Mouse (Mus musculus) skeletal muscle tissue, adult 2 months (tissue): ENCODE measurements around the gene Sergef.

ENCODE experiments used
- DNase-seq: peaks from one replicate; pipeline ENCODE4 v3.0.0-alpha.2; 2012; ENCODE audit warnings: low read depth, low spot score

Gene Sergef

DNA sequence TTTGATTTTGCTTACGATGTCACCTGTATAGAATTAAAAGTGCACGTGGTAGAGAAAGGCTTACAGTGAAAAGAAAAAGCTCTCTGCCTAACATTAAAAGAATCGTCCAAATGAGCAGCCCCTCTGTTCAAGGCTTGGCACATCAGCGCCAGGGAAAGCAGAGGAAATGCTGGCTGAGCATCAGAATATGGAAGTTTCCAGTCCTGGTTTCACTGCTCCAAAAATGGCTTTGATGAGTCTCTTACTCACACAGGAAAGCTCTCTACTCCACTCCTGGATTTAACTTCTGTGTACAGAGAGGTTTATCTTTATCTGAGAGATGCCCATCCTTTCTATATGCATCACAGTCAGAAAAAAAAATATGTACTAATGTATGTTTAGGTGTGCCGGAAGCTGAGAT lies 61.5 kb downstream of the Sergef start:
- DNase-seq: no peak

DNA sequence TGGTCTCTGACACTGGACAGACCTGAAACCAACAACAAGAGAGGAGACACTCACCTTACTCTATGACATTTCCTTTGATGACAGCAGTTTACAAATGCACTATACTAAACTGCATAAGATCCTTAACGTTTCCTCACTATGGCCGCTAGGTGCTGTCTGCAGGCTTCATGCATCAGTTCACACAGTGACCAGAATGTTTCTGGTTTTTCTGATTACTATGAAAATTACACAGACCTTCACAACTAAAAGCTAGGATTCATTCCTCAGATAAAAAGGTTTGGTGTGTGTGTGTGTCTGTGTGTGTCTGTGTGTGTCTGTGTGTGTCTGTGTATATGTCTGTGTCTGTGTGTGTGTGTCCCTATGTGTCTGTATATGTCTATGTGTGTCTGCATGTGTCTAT lies 63.7 kb downstream of the Sergef start:
- no peak for DNase-seq

- no peak for DNase-seq
These were observed 66.6 kb downstream of the Sergef start for GRCm38 (mm10) chr7:46572803-46573594.

DNA sequence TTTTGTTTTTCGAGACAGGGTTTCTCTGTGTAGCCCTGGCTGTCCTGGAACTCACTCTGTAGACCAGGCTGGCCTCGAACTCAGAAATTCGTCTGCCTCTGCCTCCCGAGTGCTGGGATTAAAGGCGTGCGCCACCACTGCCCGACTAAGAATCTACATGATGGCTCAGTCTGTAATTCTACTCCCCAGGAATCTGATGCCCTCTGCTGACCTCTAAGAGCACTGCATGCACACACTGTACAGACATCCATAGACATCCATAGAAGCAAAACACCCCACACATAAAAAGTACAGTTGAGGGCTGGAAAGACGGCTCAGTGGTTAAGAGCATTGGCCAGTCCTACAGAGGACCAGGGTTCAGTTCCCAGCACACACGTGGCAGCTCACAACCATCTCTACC lies 70.1 kb downstream of the Sergef start:
- DNase-seq: peak; percentile 18

GRCm38 (mm10) chr7:46566318-46567007 lies 73.1 kb downstream of the Sergef start:
- DNase-seq: no peak

GRCm38 (mm10) chr7:46565374-46565773 lies 74.2 kb downstream of the Sergef start:
- DNase-seq: no peak

- no peak for DNase-seq
These were observed 75.8 kb downstream of the Sergef start for GRCm38 (mm10) chr7:46563801-46564200.

- no peak for DNase-seq
These were observed 79.5 kb downstream of the Sergef start for GRCm38 (mm10) chr7:46560061-46560460.

- DNase-seq: peak; percentile 15
These were observed 80.0 kb downstream of the Sergef start for GRCm38 (mm10) chr7:46559643-46560042.

DNA sequence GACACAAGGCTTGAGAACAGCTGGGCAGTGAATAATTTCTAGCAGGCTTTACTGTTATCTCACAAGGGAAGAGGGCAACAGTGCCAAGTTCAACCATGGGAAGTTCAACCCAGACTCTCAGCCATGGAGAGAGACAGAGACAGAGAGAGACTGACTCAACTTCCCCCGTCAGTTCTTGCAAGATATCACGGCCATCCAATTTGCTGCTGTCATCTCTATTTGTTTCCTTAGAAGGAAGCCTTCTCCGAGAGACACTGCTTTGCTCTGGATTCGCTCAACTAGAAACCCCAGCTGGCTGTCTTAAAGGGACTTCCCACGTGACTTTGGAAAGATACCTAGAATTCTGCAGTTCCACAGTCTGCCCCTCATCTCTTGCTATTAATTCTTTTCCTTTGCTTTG lies 80.6 kb downstream of the Sergef start:
- DNase-seq: no peak

DNA sequence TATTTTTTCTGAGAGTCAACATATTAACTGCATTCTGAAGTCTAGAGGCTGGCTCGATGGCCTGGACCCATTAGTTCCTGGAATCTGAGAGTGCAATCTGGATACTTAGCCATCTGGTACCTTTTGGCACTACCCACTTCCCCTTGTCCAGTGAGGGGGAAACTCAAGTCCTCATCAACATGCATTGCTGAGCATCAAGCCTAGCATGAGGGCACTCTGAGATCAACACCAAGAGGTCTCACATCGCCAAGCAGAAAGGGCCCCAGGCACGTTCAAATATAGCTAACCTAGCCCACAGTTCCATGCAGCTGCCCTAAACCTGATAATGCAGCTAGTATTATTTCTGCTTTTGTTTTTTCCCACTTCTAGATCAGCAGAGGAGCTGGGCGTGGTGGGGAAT lies 81.6 kb downstream of the Sergef start:
- DNase-seq: no peak

GRCm38 (mm10) chr7:46557387-46557786 lies 82.2 kb downstream of the Sergef start:
- no peak for DNase-seq

GRCm38 (mm10) chr7:46556358-46557118 lies 83.1 kb downstream of the Sergef start:
- DNase-seq: no peak

DNA sequence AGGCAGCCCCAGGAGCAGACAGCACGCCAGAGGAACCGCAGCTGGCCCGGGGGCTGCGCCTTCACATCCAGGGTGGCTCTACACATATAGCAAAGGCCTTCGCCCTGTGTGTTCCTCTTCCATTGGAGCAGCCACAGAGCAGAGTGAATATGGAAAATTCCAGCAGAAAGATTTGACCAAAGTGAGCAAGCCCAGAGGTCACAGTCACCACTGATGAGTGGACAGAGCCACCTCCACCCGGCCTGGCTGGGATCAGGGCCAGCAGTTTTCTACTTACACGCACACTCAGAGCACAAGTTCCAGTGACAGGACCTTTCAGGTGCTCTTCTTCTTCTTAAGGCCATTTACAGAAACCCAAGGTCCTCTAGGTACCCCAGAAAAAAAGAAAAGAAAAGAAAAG lies 83.9 kb downstream of the Sergef start:
- DNase-seq: no peak

GRCm38 (mm10) chr7:46554855-46555254 lies 84.8 kb downstream of the Sergef start:
- DNase-seq: no peak

DNA sequence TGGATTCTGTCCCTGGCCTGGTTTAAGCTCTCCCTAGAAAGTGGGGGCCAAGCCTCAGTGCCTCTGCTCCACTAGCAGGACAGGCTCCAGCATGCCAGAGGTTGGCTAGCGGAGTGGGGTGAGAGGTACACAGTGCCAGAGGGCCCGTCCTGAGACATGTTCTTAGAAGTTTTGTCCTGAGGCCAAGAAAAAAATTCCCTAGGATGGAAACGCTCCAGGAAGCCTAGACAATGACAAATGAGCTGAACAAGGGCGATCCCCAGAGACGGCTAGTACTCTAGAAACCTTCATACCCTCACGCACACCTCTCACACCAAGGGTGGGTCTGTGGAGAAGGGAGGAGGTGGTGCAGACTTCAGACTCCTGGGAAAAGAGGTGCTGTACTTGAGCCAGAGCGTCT lies 85.6 kb downstream of the Sergef start:
- DNase-seq: no peak

DNA sequence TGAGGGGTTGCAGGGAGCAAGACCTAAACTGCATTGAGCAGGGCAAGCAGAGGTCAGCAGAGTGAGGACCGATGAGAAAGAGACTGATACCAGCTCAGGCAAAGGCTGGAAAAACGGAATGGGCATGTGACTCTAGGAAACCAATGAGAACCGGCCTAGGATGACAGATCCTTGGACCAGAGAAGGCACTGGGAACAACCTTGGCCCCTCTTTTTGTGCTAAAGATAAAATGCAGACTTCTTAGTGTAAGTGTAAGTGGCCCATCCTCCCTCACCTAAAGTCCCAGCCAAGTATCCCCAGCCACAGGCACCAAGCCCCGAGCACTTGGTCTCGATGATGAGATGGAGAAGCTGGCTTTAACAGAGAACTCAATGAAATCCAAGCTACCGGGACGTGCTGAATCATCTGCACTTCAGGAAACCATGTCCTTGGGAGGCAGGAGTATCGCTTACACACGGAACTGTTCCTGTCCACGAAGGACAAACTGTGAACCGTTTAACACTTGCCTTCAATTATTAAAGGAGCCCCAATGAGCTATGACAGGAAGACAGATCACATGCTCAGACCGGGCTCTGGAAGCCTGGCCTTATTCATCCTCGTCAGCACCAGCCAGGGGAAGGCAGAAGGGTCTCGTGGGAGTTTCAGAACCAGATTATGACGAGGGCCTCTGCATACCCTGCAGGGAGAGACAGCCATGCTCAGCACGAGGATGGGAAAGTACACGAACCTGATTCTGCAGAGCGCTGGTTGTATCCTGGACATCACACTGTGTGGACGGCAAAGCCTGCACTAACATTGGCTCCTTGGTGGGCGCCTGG lies 87.5 kb downstream of the Sergef start:
- peak; percentile 3 for DNase-seq

- DNase-seq: no peak
These were observed 88.4 kb downstream of the Sergef start for GRCm38 (mm10) chr7:46551173-46551572.

- no peak for DNase-seq
These were observed 91.5 kb downstream of the Sergef start for GRCm38 (mm10) chr7:46548124-46548523.

- DNase-seq: no peak
These were observed 92.0 kb downstream of the Sergef start for GRCm38 (mm10) chr7:46547642-46548041.

DNA sequence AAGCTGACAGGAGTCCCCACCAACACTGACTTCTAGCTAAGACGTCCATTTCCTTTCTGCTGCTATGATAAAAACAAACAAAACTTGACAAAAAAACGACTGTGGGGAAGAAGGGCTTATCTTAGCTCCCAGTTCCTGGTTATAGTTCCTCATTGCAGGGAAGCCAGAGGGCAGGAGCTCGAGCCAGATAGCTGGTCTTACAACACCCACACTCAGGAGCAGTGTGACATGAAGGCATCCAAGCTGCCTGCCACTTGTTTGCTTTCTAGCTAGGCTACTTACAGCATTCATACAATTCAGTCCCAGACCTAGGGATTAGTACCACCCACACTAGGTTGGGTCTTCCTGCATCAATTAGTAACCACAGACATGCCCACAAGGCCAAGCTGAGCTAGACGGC lies 93.1 kb downstream of the Sergef start:
- peak; percentile 30 for DNase-seq
